Mouse (Mus musculus) Muller cell, postnatal 12 days (primary cell): Measurements from ENCODE around the gene Blcap.

Experiments
- DNase-seq: peaks from one replicate; pipeline ENCODE4 v3.0.0-alpha.2; 2015; ENCODE audit errors: inconsistent ontology term

Blcap gene

DNA sequence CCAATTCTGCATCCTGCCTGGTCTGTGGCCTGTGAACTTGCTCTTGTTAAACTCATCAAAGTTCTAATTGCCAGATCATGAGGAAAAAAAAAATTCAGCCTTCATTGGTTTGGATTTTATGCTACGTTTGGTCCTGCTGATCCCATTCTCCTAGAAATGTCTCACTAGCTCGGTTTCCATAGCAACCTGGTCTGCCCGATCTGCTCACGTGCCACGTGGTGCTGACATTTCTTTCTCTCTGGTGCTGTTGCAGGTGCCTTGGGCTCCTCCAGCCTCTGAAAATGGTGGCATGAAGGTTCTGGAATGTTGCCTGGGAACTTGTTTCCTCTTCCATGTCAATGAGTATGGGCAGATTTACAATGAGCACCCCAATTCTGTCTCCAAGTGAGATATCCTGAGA, 50.6 kb downstream of the Blcap start:
- DNase-seq = peak; percentile 30

DNA sequence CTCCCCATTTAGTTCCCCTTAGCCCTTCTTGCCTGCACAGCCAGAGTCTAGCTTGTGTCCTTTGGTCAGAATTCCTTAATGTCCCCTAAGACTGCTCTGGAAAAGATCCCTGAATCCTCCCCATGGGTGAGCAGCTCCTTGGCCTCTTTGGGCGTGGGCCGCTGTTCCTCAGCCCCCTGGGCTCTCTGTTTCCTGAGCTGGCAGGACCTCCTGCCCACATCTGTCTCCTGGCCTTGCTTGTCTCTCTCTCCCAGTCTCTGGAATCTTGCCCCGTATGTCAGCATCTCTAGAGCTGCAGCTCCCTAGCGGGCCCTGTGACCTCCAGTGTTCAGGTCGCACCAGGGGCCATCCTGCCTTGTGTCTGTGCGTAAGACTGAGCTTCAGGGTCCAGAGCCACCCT, 51.6 kb downstream of the Blcap start:
- DNase-seq = no peak

DNA sequence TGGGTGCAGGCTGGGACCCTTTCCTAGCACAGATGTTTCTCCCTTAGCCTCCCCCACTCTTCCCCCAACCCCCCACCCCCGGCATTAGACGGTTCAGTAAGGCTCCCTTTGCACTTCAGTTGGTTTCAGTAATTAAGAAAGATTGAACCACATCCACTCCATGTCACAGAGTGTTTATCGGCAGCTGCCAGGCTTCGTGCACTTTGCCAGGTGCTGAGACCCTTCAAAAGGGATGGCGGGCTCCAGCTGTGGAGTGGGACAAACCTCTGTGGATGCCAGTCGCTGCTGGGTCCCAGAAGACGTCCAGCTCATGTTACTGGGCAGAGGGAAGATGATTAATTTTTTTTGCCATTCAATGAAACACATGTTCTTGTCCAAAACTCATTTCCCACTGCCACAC, 52.6 kb downstream of the Blcap start:
- DNase-seq = no peak

DNA sequence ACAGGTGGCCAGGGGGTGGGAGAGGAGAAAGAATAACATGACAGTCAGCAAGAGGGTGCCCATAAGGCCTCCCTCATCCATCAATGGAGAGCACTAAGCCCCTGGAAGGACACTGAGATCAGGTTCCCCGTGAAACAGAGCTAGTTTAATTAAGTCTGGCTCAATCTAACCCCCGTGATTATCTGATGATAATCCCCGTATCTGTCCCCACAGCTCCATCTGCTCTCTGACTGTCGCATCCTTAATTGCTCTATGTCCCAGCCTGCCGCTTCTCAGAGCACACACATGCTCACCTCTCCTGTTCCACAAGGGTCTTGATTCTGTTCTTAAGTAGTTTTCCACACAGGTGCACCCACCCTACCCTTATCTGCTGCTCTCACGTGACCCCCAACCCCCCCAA, 53.5 kb downstream of the Blcap start:
- no peak for DNase-seq

DNA sequence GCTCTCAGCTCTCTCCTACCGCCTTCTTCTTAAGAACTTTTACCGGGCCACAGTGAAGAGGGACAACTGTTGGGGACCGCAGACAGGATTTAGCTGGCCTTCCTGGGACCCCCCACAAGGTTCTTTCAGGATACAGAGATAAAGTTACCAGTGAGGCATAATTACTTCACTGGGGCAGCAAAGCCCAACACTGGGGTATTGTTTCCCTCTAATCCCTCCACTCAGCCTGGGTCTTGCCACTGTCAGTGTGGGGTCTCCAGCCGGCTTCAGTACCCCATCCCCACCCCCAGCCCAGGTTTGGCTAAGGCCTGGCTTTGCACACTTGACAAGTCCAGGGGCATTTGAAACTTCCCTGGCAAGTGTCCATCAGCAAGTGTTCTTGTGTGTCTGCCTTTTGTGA, 56.7 kb downstream of the Blcap start:
- no peak for DNase-seq

DNA sequence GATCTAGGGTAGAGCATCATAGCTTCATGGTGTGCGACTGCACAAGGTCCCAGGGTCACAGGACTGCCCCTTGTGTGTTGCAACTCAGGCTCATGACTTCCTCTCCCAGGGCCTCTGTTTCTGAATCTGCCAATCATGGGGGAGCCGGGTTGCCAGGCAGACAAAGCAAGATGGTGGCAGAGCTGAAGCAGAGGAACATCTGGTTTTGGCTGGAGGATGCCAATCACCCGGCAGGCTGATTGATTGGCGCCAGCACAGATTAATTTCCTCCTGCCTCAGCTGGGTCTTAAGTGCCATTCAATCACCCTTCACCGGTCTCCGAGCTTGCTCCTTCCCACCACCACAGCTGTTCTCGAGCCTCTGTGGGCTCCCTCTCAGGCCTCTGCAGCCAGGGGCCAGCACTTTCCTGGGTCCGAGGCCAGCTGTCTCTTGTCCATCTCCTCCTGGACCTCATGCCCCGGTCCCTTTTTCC, 57.3 kb downstream of the Blcap start:
- no peak for DNase-seq

DNA sequence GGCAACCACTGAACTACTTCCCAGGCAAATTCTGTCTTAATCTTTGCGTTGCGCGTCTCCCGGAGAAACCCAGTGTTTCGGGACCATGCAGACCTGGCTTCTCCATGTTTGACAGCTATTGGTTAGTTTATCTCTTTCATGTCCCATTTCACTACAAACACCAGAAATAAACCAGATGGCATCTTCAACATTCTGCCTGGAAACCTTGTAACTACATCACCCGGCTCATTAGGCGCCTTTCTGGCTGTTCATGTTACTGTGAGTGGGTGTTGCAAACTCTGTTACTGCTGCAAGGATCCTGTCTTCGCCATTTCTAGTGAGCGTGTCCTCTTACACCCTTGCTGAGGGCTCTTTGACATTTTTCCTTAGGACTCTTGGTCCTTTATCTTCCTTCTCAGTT, 58.2 kb downstream of the Blcap start:
- no peak for DNase-seq

DNA sequence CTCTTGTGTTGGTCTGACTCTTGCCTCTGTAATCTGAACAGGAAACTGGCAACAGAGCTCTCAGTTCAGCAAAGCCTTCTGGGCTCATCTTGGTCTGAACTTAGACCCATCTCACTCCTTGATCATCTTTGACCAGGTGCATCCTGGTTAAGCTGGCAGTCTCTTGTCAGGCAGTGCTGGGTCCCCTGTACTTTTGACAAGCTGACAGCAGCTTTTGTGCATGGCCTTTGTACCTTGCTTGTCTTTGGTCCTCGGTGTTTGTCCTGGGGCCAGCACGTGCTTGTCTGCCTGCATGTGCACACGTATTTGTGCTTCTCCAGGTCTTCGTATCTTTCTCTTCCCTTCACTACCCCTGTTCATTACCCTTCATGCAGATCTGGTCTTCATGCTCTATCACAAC, 61.0 kb downstream of the Blcap start:
- no peak for DNase-seq

DNA sequence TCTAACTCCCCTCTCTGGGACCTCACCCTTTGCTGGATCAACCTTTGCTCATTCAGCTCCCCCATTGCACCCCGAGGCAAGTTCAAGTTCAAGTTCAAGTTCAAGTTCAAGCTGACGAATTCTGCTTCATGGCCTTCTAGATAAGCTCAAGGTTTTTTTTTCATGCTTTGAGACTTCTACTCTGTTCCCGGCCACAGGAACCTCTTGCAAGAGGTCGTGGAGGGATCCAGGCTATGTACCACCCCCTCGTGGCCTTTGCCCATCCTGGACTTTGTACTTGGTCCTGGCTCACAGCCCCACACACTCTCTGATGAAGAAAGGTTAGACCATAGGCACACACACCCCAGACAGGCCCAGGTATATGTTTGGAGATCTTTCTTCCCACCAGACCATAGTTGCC, 61.9 kb downstream of the Blcap start:
- no peak for DNase-seq

DNA sequence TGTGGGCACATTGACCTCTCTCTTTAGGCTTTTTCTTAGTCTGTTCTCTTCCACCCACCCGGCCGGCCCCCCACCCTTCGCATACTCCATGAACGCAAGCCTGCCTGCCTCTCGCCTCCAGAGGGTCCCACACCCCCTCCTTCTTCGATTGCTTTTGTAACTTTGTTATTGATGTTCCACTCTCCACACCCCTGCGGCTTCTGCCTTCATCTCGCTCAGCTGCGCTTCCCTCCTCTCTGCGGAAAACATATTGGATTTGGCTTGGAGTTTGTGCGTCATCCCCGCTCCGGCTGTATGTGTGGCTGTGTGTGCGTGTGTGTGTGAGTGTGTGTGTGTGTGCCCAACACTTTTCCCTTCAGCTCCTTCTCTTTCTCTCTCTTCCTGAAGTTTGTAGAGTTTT, 64.3 kb downstream of the Blcap start:
- no peak for DNase-seq
